17 mouse cellular contexts compared by ENCODE assay signal in the genomic region with DNA sequence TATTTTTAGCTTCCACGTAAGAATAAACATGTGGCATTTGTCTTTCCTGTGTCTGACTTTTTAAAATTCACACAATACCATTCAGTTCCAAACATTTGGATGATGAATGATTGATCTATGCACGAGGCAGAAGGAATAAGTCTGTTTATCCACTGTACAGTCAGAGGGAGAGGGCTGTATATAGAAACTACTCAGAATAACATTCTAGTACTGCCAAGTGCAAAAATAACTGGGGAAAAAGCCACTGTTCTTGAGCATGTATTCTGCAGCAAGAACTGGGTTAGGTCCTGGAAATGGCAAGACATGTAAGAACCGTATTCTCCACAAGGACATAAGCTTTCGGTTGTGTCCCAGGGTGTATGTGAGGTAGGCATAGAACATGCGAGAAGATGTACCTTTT.
A peak's percentile ranks its signal among the peaks of the same experiment; 100 is the strongest.
DNase-seq lines count a peak whose midpoint lies in the region; ATAC-seq and TF ChIP-seq lines count a peak whose summit lies in the region.
"Had no signal": no experiment of that assay in that cellular context is flagged by ENCODE, and none has a peak within 500 bp of the region (broad histone marks: within the 10 kb centered on the region; RNA-seq: fewer than 3 reads in every experiment).

No protein-coding gene starts in this region.

- H3K4me2 ChIP-seq in lung, embryonic 14.5 days = no peak overlapping the region
- H3K4me2 ChIP-seq: forebrain, embryonic 13.5 days; heart, embryonic 12.5 days; hindbrain, embryonic 15.5 days had no signal

- peak; percentile 3 for DNase-seq in layer of hippocampus, adult 9-11 months
- DNase-seq in layer of hippocampus, adult 18-20 months (ENCODE audit: low spot score in 2 of 2) = no peak
- peak; percentile 6 for DNase-seq in lung, embryonic 14.5 days
- DNase-seq in lung, postnatal 4 days = no peak
- DNase-seq in right cerebral cortex, adult 18-20 months = peak; percentile 21
- no peak for DNase-seq in right cerebral cortex, postnatal 4 days
- DNase-seq in testis, postnatal 14 days (ENCODE audit: low spot score) = no peak
- DNase-seq: adrenal gland, adult 2 months; adrenal gland, postnatal 25 days; cerebellum, adult 2 months; cerebellum, postnatal 10 days; gastrocnemius, postnatal 14 days; heart, postnatal 36 days had no signal

- H3K27ac ChIP-seq in lung, embryonic 14.5 days (ENCODE audit: low read depth) = no peak overlapping the region; the same call in 1 of the 2 replicates
- H3K27ac ChIP-seq: embryonic facial prominence, embryonic 10.5 days; forebrain, embryonic 13.5 days; hindbrain, embryonic 15.5 days had no signal

- TF ChIP-seq CTCF in lung, embryonic 14.5 days (IDR thresholded peaks at IDR 0.05; ENCODE audit: low read depth) = no peak

- H3K4me1 ChIP-seq in lung, embryonic 14.5 days (ENCODE audit: insufficient read depth) = no peaks in the 10 kb centered on the region
- H3K4me1 ChIP-seq: embryonic facial prominence, embryonic 10.5 days; forebrain, embryonic 13.5 days; heart, embryonic 12.5 days; hindbrain, embryonic 15.5 days had no signal

- 50% methylated on average over 5 of the region's 5 CpGs for WGBS in lung, embryonic 14.5 days

- ATAC-seq in lung, embryonic 14.5 days (ENCODE audit: insufficient read depth) = no peak
- ATAC-seq: forebrain, embryonic 13.5 days had no signal

- H3K27me3 ChIP-seq in lung, embryonic 14.5 days (ENCODE audit: insufficient read depth, low read length) = no peaks in the 10 kb centered on the region
- H3K27me3 ChIP-seq: forebrain, embryonic 13.5 days; heart, embryonic 12.5 days; hindbrain, embryonic 15.5 days had no signal

- H3K9me3 ChIP-seq in lung, embryonic 14.5 days (ENCODE audit: low read depth, low read length) = no peaks in the 10 kb centered on the region
- H3K9me3 ChIP-seq: heart, embryonic 12.5 days; hindbrain, embryonic 15.5 days had no signal

- no peak overlapping the region for H3K4me3 ChIP-seq in lung, embryonic 14.5 days (ENCODE audit: low read depth, low read length)
- H3K4me3 ChIP-seq: embryonic facial prominence, embryonic 10.5 days; forebrain, embryonic 13.5 days; heart, embryonic 12.5 days; hindbrain, embryonic 15.5 days had no signal

- H3K9ac ChIP-seq in lung, embryonic 14.5 days = no peak overlapping the region
- H3K9ac ChIP-seq: forebrain, embryonic 13.5 days; heart, embryonic 12.5 days; hindbrain, embryonic 15.5 days had no signal

- no peaks in the 10 kb centered on the region for H3K36me3 ChIP-seq in lung, embryonic 14.5 days (ENCODE audit: insufficient read depth)
- H3K36me3 ChIP-seq: embryonic facial prominence, embryonic 10.5 days; heart, embryonic 12.5 days; hindbrain, embryonic 15.5 days had no signal

Comparison
In these comparisons a context has a peak if more than half of its experiments do, and no peak if none do; other contexts are left out.
1. DNase-seq: peak in layer of hippocampus, adult 9-11 months (single experiment), lung, embryonic 14.5 days (single experiment) and right cerebral cortex, adult 18-20 months (single experiment); none in layer of hippocampus, adult 18-20 months (0 of 2), lung, postnatal 4 days (0 of 2), right cerebral cortex, postnatal 4 days (single experiment) and testis, postnatal 14 days (single experiment).